Mouse (Mus musculus): ENCODE results near the gene Atp6v0a4. TPM values are rescaled to one million over a fixed set of nuclear protein-coding genes. Genes with fewer than 3 reads are reported as not detected.
A peak's percentile ranks its signal among the peaks of the same experiment; 100 is the strongest.

The Atp6v0a4 gene
- under 1 TPM; 0.12 to 0.54 (median 0.22) TPM for total RNA-seq (2022)

- no peak for DNase-seq (ENCODE audit: low spot score in 2 of 2)
Observed at GRCm38 (mm10) chr6:38124207-38124835, at the start of gene Atp6v0a4. Atp6v0a4 (minus strand) TSS chr6:38124586.

GRCm38 (mm10) chr6:38165385-38165784 lies 41.0 kb upstream of the Atp6v0a4 start:
- DNase-seq (ENCODE audit: low spot score in 2 of 2) = no peak

GRCm38 (mm10) chr6:38164705-38165104 lies 40.3 kb upstream of the Atp6v0a4 start:
- no peak for DNase-seq (ENCODE audit: low spot score in 2 of 2)

GRCm38 (mm10) chr6:38162825-38163504 lies 38.6 kb upstream of the Atp6v0a4 start:
- DNase-seq (ENCODE audit: low spot score in 2 of 2) = no peak

- no peak for DNase-seq (ENCODE audit: low spot score in 2 of 2)
Observed at GRCm38 (mm10) chr6:38160556-38160955, 36.2 kb upstream of the Atp6v0a4 start.

GRCm38 (mm10) chr6:38160102-38160501 lies 35.7 kb upstream of the Atp6v0a4 start:
- peak; percentile 53 to 70 for DNase-seq (ENCODE audit: low spot score in 2 of 2)

GRCm38 (mm10) chr6:38159576-38159975 lies 35.2 kb upstream of the Atp6v0a4 start:
- DNase-seq (ENCODE audit: low spot score in 2 of 2) = no peak

GRCm38 (mm10) chr6:38157925-38158324 lies 33.5 kb upstream of the Atp6v0a4 start:
- DNase-seq (ENCODE audit: low spot score in 2 of 2) = no peak

- no peak for DNase-seq (ENCODE audit: low spot score in 2 of 2)
Observed at GRCm38 (mm10) chr6:38156204-38156603, 31.8 kb upstream of the Atp6v0a4 start.

GRCm38 (mm10) chr6:38152305-38152704 lies 27.9 kb upstream of the Atp6v0a4 start:
- DNase-seq (ENCODE audit: low spot score in 2 of 2) = no peak

GRCm38 (mm10) chr6:38149483-38149882 lies 25.1 kb upstream of the Atp6v0a4 start:
- no peak for DNase-seq (ENCODE audit: low spot score in 2 of 2)

- no peak for DNase-seq (ENCODE audit: low spot score in 2 of 2)
Observed at GRCm38 (mm10) chr6:38148626-38149025, 24.2 kb upstream of the Atp6v0a4 start.

- DNase-seq (ENCODE audit: low spot score in 2 of 2) = no peak
Observed at GRCm38 (mm10) chr6:38147301-38147700, 22.9 kb upstream of the Atp6v0a4 start.

GRCm38 (mm10) chr6:38145463-38146065 lies 21.2 kb upstream of the Atp6v0a4 start:
- no peak for DNase-seq (ENCODE audit: low spot score in 2 of 2)

- peak; percentile 45 to 68 for DNase-seq (ENCODE audit: low spot score in 2 of 2)
Observed at GRCm38 (mm10) chr6:38144161-38144998, 20.0 kb upstream of the Atp6v0a4 start.

- DNase-seq (ENCODE audit: low spot score in 2 of 2) = no peak
Observed at GRCm38 (mm10) chr6:38140402-38140801, 16.0 kb upstream of the Atp6v0a4 start.

GRCm38 (mm10) chr6:38139086-38139485 lies 14.7 kb upstream of the Atp6v0a4 start:
- no peak for DNase-seq (ENCODE audit: low spot score in 2 of 2)

- DNase-seq (ENCODE audit: low spot score in 2 of 2) = peak in 1 of 2 experiments; percentile 57
Observed at GRCm38 (mm10) chr6:38134806-38135559, 10.6 kb upstream of the Atp6v0a4 start.

- DNase-seq (ENCODE audit: low spot score in 2 of 2) = peak in 1 of 2 experiments; percentile 48
Observed at GRCm38 (mm10) chr6:38131801-38132231, 7.4 kb upstream of the Atp6v0a4 start.

- no peak for DNase-seq (ENCODE audit: low spot score in 2 of 2)
Observed at GRCm38 (mm10) chr6:38129883-38130282, 5.5 kb upstream of the Atp6v0a4 start.

- no peak for DNase-seq (ENCODE audit: low spot score in 2 of 2)
Observed at GRCm38 (mm10) chr6:38128115-38128514, 3.7 kb upstream of the Atp6v0a4 start.

Measured in gastrocnemius, adult 8-10 months (tissue).